Mouse (Mus musculus) cortical plate, adult 2 months (tissue): Measurements from ENCODE around the gene Trim2.

Source experiments
- CTCF ChIP-seq: fragments of 200-500 bp; IDR thresholded peaks from 2 replicates; pipeline ENCODE4 v1.5.1; 2011; ENCODE audit warnings: mild to moderate bottlenecking, control low read depth, low read length; ENCODE audit not compliant: insufficient read depth; ENCODE audit errors: extremely low read depth
- POLR2A ChIP-seq: fragments of 200-500 bp; IDR thresholded peaks from 2 replicates; pipeline ENCODE4 v1.6.1; 2011; ENCODE audit warnings: mild to moderate bottlenecking, low read length, control low read depth; ENCODE audit not compliant: insufficient read depth; ENCODE audit errors: extremely low read depth

- TF ChIP-seq POLR2A: no peak
- peak; percentile 65 for TF ChIP-seq CTCF
These were observed 8.0 kb upstream of the Trim2 start for GRCm38 (mm10) chr3:84314651-84315191.
